Mouse (Mus musculus) neural tube, embryonic 12.5 days (tissue): Measurements from ENCODE around the gene Egfl7. TPM values are rescaled to one million over a fixed set of nuclear protein-coding genes. Genes with fewer than 3 reads are reported as not detected.
A peak's percentile ranks its signal among the peaks of the same experiment; 100 is the strongest.

Experiments
- ATAC-seq: fragments of 200-750 bp; cut with Nextera tagmentation; 2 replicates; pipeline ENCODE4 v1.8.0; 2017; ENCODE audit warnings: low read depth, mild to moderate bottlenecking, moderate TSS enrichment, moderate library complexity; ENCODE audit not compliant: low FRiP score
- H3K27ac ChIP-seq: fragments of 300-500 bp; sonication (generic); 2 replicates; pipeline ENCODE4 v1.5.1; 2016
- H3K27me3 ChIP-seq: fragments of 300-500 bp; sonication (generic); replicated peaks from 2 replicates; pipeline ENCODE4 v1.6.1; 2016; ENCODE audit warnings: mild to moderate bottlenecking
- H3K36me3 ChIP-seq: fragments of 300-500 bp; sonication (generic); 2 replicates; pipeline ENCODE4 v1.6.1; 2016; ENCODE audit warnings: mild to moderate bottlenecking
- H3K4me1 ChIP-seq: fragments of 300-500 bp; sonication (generic); 2 replicates; pipeline ENCODE4 v1.6.1; 2016
- H3K4me2 ChIP-seq: fragments of 300-500 bp; sonication (generic); replicated peaks from 2 replicates; pipeline ENCODE4 v1.6.1; 2016; ENCODE audit warnings: mild to moderate bottlenecking
- H3K4me3 ChIP-seq: fragments of 300-500 bp; sonication (generic); 2 replicates; pipeline ENCODE4 v1.5.1; 2016
- H3K9ac ChIP-seq: fragments of 300-500 bp; sonication (generic); 2 replicates; pipeline ENCODE4 v1.6.1; 2016; ENCODE audit warnings: mild to moderate bottlenecking
- H3K9me3 ChIP-seq: fragments of 300-500 bp; sonication (generic); 2 replicates; pipeline ENCODE4 v1.6.1; 2016; ENCODE audit warnings: mild to moderate bottlenecking
- WGBS: fragments of 180-500 bp; shearing (Covaris S2); methylation state at CpG from one replicate; pipeline ENCODE4 v1.1.7; 2016; 5-methylcytosine and 5-hydroxymethylcytosine counted together
- polyA plus RNA-seq: library from polyadenylated mRNA; unstranded; fragments of >200 nt; fragmentation: Nextera tagmentation; extraction: Ambion mirVana; gene quantifications from 2 replicates; pipeline ENCODE4 v1.2.1, GENCODE M21; 2016

Gene Egfl7
- 74.8 and 76.1 TPM in 2 replicates for polyA plus RNA-seq

DNA sequence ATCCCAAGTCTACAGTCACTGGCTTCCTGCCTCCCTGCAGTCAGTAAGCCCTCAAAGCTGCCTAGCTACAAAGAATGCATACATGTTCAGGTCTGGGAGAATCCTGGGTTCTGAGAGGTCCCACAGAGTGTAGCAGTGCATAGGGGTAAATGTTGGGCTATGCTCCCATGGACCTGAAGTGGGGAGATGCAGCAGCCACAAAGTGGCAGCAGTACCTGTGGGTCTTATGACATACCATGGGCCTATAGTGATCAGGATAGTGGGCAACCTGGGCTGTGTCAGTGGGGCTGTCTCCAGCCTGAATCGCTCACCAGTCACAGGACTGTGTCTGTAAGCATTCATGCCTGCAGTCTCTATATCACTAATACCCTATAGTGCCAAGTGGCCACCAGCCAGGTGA is at the start of gene Egfl7:
TSS of gene Egfl7 (plus strand) at position 301 of the 400 bp plus-strand sequence.
- H3K4me2 ChIP-seq = no peak within 1 kb of the TSS
- no peaks in the 10 kb centered on the region for H3K36me3 ChIP-seq
- peaks cover 11% of the 10 kb centered on the region for H3K4me1 ChIP-seq
- no peaks in the 10 kb centered on the region; the same call in 1 of the 2 replicates for H3K27me3 ChIP-seq
- no peak within 1 kb of the TSS for H3K4me3 ChIP-seq
- no peak within 1 kb of the TSS for H3K27ac ChIP-seq
- no peaks in the 10 kb centered on the region for H3K9me3 ChIP-seq
- 97% methylated on average over 1 of the region's 1 CpGs for WGBS
- H3K9ac ChIP-seq = no peak within 1 kb of the TSS
- no peak for ATAC-seq

DNA sequence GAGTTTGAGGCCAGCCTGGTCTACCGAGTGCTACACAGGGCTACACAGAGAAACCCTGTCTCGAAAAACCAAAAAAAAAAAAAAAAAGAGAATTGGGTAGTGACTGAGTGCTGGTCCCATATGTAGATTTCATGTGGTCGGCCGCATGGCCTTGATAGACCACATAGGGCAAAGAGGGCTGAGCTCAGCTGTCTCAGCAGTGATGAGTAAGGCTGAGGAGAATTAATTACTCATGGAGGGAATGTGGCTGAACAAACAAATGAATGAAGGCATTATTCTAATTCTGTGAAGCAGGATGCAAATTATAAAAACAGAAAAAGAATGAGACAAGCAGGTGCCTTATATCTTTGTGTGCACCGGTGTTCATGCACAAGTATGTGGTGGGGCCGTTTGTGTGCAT is 48.0 kb upstream of the Egfl7 start:
- 75% methylated on average over 6 of the region's 6 CpGs for WGBS
- Histone ChIP-seq H3K4me2 (no peak overlapping the region), H3K9ac (no peak overlapping the region), H3K27me3 (no peaks in the 10 kb centered on the region), H3K36me3 (no peaks in the 10 kb centered on the region), H3K4me3 (no peak overlapping the region), H3K27ac (no peak overlapping the region), H3K9me3 (no peaks in the 10 kb centered on the region), H3K4me1 (peaks cover 38% of the 10 kb centered on the region)
- no peak for ATAC-seq

DNA sequence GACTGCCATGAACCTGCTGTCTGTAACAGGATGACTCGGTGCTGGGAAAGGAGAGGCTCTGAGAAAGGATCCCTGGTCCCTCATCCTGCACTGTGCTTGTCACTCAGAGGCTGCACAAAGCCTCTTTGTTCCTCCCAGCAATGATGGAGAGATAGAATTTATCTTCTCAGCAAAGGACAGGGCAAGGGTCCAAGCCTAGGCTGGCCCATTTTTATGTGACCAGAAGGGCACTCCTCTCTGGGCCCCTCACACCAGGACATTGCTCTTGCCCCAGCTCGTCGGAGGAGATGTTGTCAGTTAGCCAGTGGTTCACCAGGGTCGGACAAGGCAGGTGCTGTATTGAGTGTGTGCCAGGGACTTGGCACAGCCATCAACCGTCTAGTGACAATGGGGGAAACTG is 46.6 kb upstream of the Egfl7 start:
- H3K4me1 ChIP-seq = peaks cover 36% of the 10 kb centered on the region
- no peaks in the 10 kb centered on the region for H3K27me3 ChIP-seq
- WGBS = 11% methylated on average over 5 of the region's 5 CpGs
- no peaks in the 10 kb centered on the region for H3K9me3 ChIP-seq
- peak overlapping the region; percentile 2; the same call in 1 of the 2 replicates for H3K27ac ChIP-seq
- ATAC-seq = peak; percentile 41; the same call in 1 of the 2 replicates
- no peak overlapping the region for H3K4me2 ChIP-seq
- no peak overlapping the region for H3K4me3 ChIP-seq
- H3K36me3 ChIP-seq = no peaks in the 10 kb centered on the region
- H3K9ac ChIP-seq = no peak overlapping the region

DNA sequence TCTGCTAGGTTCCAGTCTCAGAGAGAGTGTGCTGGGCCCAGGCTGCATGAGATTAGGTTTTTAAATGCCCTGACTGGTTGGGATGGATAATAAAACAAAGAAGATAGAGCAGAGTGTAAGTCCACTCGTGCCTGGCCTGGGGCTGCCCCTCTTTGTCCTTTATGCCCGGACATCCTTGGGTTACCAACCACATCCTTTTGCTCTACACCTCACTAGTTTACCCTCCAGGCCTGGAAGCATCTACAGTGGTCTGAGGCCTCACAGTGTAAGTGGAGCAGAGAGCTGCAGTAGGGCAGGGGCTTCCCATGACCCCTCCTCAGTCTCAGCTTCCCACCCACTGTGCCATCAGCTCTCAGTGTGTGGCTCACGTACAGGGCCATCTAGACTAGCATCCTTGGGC is 45.7 kb upstream of the Egfl7 start:
- H3K9ac ChIP-seq = no peak overlapping the region
- no peak for ATAC-seq
- peaks cover 36% of the 10 kb centered on the region for H3K4me1 ChIP-seq
- H3K27me3 ChIP-seq = no peaks in the 10 kb centered on the region
- 54% methylated on average over 3 of the region's 3 CpGs for WGBS
- no peaks in the 10 kb centered on the region for H3K9me3 ChIP-seq
- H3K4me3 ChIP-seq = no peak overlapping the region
- H3K27ac ChIP-seq = 0 out of 2 replicates have a peak overlapping the region, but pooled peaks have one; percentile 2
- no peak overlapping the region for H3K4me2 ChIP-seq
- no peaks in the 10 kb centered on the region for H3K36me3 ChIP-seq

DNA sequence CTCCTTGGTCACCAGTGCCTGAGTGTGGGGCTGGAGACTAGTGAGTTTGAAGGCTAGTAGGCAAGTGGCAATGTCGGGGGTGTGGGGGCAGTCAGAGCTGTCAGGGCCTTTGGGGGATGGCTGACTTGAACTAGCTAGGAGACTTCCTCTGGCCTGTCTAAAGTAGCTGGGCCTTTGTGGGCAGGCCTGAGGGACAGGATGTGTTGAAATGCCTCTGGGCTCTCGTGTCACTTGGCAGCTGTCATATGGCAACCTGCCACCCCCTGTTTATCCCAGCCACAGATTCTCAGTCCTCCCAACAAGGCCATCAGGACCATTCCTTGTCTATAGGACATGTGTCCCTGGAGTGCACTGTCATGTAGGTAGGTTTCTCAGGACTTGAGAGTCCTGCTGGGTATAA is 45.2 kb upstream of the Egfl7 start:
- Histone ChIP-seq H3K9me3 (no peaks in the 10 kb centered on the region), H3K4me3 (no peak overlapping the region), H3K36me3 (no peaks in the 10 kb centered on the region), H3K27ac (no peak overlapping the region), H3K4me1 (peaks cover 36% of the 10 kb centered on the region), H3K9ac (no peak overlapping the region), H3K4me2 (no peak overlapping the region), H3K27me3 (no peaks in the 10 kb centered on the region)
- no peak for ATAC-seq
- 88% methylated on average over 2 of the region's 2 CpGs for WGBS

DNA sequence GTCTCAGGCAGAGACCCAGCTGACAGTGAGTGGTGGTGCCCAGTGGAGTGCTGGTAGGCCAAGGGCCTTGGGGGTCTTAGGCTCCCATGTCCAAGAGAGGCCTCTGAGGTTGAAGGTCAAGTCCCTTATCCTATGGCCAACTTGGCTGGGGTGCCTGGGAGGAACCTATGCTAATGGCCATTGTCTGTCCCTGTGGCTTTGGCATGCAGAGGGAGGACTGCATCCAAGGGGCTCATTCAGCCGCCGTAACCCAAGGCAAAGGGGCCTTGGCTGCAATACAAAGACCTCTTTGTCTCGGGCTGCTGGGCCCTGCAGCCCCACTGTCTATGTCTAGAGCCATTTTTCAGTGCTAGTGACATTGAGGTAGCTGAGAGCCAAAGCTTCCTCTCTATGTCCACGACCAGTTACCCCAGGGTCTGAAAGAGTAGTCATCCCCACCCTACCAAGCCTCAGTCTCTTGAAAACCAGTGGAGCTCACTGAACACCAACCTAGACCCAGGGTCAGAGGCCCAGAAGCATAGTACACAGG is 44.2 kb upstream of the Egfl7 start:
- peak; percentile 59 for ATAC-seq
- Histone ChIP-seq H3K27ac (peak overlapping the region; percentile 50), H3K27me3 (no peaks in the 10 kb centered on the region), H3K4me2 (no peak overlapping the region), H3K9me3 (no peaks in the 10 kb centered on the region), H3K4me1 (peaks cover 41% of the 10 kb centered on the region), H3K9ac (no peak overlapping the region), H3K36me3 (no peaks in the 10 kb centered on the region), H3K4me3 (no peak overlapping the region)
- 13% methylated on average over 4 of the region's 4 CpGs for WGBS

DNA sequence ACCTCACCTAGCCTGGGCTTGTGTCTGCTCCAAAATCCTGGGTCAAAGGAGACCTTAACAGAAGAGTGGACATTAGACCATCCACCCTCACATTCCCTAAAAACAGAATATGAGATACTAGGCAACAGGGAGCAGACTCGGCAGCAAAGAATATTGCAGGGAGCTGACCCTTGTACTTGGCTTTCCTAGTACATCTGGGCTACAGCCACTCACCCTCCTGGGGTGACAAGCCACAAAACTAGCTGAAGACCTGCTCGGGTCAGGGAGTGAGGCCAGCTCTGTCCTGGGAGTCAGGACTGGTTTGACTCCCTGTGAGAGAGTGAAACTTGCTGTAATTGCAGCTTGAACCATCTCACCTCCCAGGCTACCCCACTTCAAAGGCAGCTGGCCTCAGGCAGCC is 40.3 kb upstream of the Egfl7 start:
- H3K4me1 ChIP-seq = peaks cover 35% of the 10 kb centered on the region
- no peak overlapping the region for H3K9ac ChIP-seq
- no peak overlapping the region for H3K4me3 ChIP-seq
- H3K27me3 ChIP-seq = no peaks in the 10 kb centered on the region
- H3K4me2 ChIP-seq = no peak overlapping the region
- H3K9me3 ChIP-seq = no peaks in the 10 kb centered on the region
- no peak overlapping the region for H3K27ac ChIP-seq
- ATAC-seq = no peak
- 47% methylated on average over 2 of the region's 2 CpGs for WGBS
- no peaks in the 10 kb centered on the region for H3K36me3 ChIP-seq

DNA sequence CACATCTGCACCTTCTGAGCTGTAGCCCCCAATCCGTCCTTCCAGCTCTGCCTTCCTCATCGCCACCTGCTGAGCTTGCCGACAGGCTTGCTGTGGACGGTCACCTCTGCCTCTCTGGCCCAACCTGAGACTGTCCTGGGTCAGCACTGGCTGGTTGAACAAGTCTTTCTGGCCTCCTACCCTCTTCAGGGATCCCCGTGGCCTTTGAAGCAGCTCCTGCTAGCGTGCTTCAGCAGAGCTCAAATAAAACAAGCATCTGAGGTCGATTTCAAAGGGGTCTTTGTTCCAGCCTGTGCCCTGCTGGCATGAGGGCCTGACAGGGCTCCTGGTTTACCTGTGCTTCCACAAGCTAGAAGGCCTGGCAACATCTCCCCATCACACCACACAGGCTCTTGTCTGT is 39.1 kb upstream of the Egfl7 start:
- H3K27ac ChIP-seq = no peak overlapping the region
- H3K9me3 ChIP-seq = no peaks in the 10 kb centered on the region
- no peak overlapping the region for H3K9ac ChIP-seq
- ATAC-seq = no peak
- no peaks in the 10 kb centered on the region for H3K36me3 ChIP-seq
- H3K4me1 ChIP-seq = peaks cover 23% of the 10 kb centered on the region
- 25% methylated on average over 7 of the region's 7 CpGs for WGBS
- no peak overlapping the region for H3K4me3 ChIP-seq
- H3K4me2 ChIP-seq = no peak overlapping the region
- H3K27me3 ChIP-seq = no peaks in the 10 kb centered on the region

DNA sequence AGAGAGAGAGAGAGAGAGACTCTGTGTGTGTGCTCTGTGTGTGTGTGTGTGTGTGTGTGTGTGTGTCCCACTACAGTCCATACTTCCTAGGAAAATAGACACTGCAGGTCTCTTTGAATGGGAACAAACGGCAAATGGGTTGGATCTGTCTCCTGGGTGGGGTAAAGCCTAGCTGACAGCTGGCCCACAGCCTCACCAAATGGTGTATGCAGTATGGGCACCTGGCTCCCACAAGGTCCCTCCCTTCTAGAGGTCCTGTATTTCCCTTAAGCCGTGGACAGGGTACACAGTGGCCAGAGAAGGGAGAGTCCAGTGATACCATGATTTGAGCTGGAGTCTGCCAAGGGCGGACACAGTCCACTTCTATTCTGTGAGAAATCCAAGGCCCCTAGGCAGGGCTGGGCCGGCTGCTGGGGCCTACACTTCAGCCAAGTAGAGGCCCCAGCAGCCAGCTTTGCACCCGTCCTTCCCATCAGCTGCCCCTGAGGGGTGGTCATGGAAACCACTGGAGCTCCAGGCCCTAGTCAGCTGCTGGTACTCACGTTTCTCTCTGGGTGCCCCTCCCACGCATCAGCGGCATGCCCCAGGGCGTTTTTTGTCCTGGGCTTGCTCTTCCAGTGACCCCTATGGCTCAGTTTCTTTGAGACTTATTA is 38.4 kb upstream of the Egfl7 start:
- 0 out of 2 replicates have a peak, but pooled peaks have one; percentile 18 for ATAC-seq
- H3K9ac ChIP-seq = no peak overlapping the region
- 27% methylated on average over 9 of the region's 9 CpGs for WGBS
- H3K36me3 ChIP-seq = no peaks in the 10 kb centered on the region
- H3K9me3 ChIP-seq = no peaks in the 10 kb centered on the region
- H3K4me2 ChIP-seq = no peak overlapping the region; the same call in 1 of the 2 replicates
- H3K4me1 ChIP-seq = peaks cover 17% of the 10 kb centered on the region
- no peaks in the 10 kb centered on the region for H3K27me3 ChIP-seq
- no peak overlapping the region; the same call in 1 of the 2 replicates for H3K27ac ChIP-seq
- H3K4me3 ChIP-seq = no peak overlapping the region

DNA sequence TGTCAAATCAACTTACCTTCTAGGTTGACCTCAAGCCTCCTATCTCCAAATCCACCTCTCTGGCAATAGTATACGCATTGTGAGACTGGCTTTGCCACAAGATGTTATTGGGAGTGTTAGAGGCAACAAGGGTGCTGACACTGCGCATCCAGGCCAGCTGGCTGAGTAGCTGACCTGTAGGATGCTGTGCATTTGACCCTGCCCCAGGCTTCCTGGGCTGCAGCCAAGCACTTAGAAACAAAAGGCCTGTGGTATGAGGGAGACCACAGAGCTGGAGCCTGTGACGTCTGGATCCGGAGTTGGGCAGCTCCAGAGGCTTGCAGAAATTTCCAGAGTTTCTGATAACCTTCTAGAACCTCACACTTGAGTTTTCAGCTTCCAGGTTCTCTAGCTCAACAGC is 36.7 kb upstream of the Egfl7 start:
- H3K4me3 ChIP-seq = no peak overlapping the region
- H3K4me1 ChIP-seq = peaks cover 28% of the 10 kb centered on the region
- WGBS = 68% methylated on average over 4 of the region's 4 CpGs
- no peak overlapping the region for H3K27ac ChIP-seq
- no peak for ATAC-seq
- no peak overlapping the region for H3K9ac ChIP-seq
- H3K36me3 ChIP-seq = no peaks in the 10 kb centered on the region
- H3K27me3 ChIP-seq = no peaks in the 10 kb centered on the region
- H3K4me2 ChIP-seq = no peak overlapping the region
- H3K9me3 ChIP-seq = no peaks in the 10 kb centered on the region

DNA sequence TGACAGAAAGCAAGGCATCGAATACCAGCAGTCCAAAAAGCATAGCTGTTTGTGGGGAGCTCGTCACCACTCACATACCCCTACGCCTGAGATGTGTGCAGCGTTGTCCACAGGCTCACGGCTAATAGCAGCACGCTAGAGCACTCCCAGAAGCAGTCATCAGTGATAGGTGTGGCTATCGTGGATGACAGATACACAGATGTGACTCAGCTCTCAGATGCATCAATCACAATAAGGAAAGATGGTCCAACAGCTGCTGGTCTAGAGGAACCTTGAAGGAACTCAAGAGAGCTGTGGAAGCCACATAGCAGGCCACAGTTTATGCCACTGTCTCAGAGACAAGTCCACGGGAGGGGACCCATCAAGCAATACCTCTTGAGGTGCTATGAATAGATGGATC is 36.0 kb upstream of the Egfl7 start:
- H3K4me2 ChIP-seq = no peak overlapping the region
- peaks cover 28% of the 10 kb centered on the region for H3K4me1 ChIP-seq
- H3K4me3 ChIP-seq = no peak overlapping the region
- H3K9me3 ChIP-seq = no peaks in the 10 kb centered on the region
- no peak for ATAC-seq
- no peak overlapping the region for H3K9ac ChIP-seq
- 86% methylated on average over 8 of the region's 8 CpGs for WGBS
- no peaks in the 10 kb centered on the region for H3K27me3 ChIP-seq
- no peaks in the 10 kb centered on the region for H3K36me3 ChIP-seq
- no peak overlapping the region for H3K27ac ChIP-seq

DNA sequence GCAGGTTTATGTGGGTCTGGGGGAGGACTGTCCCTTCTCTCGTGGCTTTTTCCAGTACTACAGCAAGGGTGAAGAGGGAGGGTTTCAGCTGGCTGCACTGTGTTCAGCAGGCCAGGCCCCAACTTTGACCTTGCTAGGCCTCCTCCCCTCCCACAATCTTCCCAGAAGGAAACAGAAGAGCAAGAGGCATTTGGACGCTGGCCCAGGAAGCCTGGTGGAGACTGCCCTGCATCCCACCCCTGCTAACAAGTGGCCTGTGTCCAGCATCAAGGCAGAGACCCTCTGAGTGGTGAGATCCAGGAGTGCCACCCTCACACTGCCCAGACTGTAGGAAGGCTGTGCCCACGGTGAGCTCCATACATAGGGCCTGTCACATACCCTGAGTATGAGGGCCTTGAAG is 35.5 kb upstream of the Egfl7 start:
- no peaks in the 10 kb centered on the region for H3K27me3 ChIP-seq
- WGBS = 76% methylated on average over 3 of the region's 3 CpGs
- H3K27ac ChIP-seq = no peak overlapping the region
- no peak overlapping the region for H3K4me3 ChIP-seq
- no peak overlapping the region for H3K4me2 ChIP-seq
- no peaks in the 10 kb centered on the region for H3K9me3 ChIP-seq
- no peak for ATAC-seq
- H3K36me3 ChIP-seq = no peaks in the 10 kb centered on the region
- peaks cover 28% of the 10 kb centered on the region for H3K4me1 ChIP-seq
- H3K9ac ChIP-seq = no peak overlapping the region

DNA sequence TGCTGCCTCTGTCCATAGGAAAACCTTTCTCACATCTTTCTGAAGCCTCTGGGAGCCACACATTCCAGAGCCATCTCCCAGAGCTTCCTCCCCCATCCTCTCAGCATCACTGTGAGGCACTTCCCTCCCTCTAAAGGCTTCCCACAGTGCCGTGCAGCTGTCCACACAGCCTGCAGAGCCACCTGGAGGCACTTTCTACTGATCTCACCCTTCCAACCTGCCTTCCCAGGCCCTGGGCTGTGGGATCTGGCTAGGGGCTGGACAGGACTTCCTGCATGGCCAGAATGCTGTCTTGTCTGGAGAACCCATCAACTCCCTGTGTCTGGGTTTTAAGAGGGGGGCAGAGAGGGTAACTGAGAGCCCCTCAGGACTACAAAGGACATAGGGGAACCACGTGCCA is 32.3 kb upstream of the Egfl7 start:
- H3K27ac ChIP-seq = no peak overlapping the region
- no peaks in the 10 kb centered on the region for H3K27me3 ChIP-seq
- 35% methylated on average over 2 of the region's 2 CpGs for WGBS
- no peaks in the 10 kb centered on the region for H3K9me3 ChIP-seq
- no peak overlapping the region for H3K4me3 ChIP-seq
- H3K36me3 ChIP-seq = no peaks in the 10 kb centered on the region
- H3K4me1 ChIP-seq = peaks cover 15% of the 10 kb centered on the region
- H3K9ac ChIP-seq = no peak overlapping the region
- no peak overlapping the region for H3K4me2 ChIP-seq
- ATAC-seq = peak; percentile 53
